Mouse (Mus musculus) E14TG2a.4 (cell line): ENCODE data around the gene Tnfrsf1a.
A peak's percentile ranks its signal among the peaks of the same experiment; 100 is the strongest.

Experiments used
- H3K27me3 ChIP-seq: 2 replicates; pipeline ENCODE4 v1.6.1; 2014; ENCODE audit warnings: low read length, control low read depth; ENCODE audit not compliant: insufficient read depth
- H3K36me3 ChIP-seq: 2 replicates; pipeline ENCODE4 v1.6.1; 2014; ENCODE audit warnings: low read length, control low read depth; ENCODE audit not compliant: insufficient read depth
- H3K4me1 ChIP-seq: replicated peaks from 2 replicates; pipeline ENCODE4 v1.6.1; 2014; ENCODE audit warnings: low read depth, low read length, control low read depth
- H3K4me3 ChIP-seq: replicated peaks from 2 replicates; pipeline ENCODE4 v1.5.1; 2014; ENCODE audit warnings: mild to moderate bottlenecking, low read length
- H3K9me3 ChIP-seq: 2 replicates; pipeline ENCODE4 v1.6.1; 2014; ENCODE audit warnings: low read length, control low read depth
- CTCF ChIP-seq: conservative IDR thresholded peaks from 2 replicates; pipeline ENCODE4 v1.5.1; 2014; ENCODE audit warnings: low read length
- NANOG ChIP-seq: IDR thresholded peaks from 2 replicates; pipeline ENCODE4 v1.6.1; 2014; ENCODE audit warnings: borderline replicate concordance, low read length, mixed read lengths
- POU5F1 ChIP-seq: IDR thresholded peaks from 2 replicates; pipeline ENCODE4 v1.6.1; 2014; ENCODE audit warnings: low read length, borderline replicate concordance

Tnfrsf1a gene

DNA sequence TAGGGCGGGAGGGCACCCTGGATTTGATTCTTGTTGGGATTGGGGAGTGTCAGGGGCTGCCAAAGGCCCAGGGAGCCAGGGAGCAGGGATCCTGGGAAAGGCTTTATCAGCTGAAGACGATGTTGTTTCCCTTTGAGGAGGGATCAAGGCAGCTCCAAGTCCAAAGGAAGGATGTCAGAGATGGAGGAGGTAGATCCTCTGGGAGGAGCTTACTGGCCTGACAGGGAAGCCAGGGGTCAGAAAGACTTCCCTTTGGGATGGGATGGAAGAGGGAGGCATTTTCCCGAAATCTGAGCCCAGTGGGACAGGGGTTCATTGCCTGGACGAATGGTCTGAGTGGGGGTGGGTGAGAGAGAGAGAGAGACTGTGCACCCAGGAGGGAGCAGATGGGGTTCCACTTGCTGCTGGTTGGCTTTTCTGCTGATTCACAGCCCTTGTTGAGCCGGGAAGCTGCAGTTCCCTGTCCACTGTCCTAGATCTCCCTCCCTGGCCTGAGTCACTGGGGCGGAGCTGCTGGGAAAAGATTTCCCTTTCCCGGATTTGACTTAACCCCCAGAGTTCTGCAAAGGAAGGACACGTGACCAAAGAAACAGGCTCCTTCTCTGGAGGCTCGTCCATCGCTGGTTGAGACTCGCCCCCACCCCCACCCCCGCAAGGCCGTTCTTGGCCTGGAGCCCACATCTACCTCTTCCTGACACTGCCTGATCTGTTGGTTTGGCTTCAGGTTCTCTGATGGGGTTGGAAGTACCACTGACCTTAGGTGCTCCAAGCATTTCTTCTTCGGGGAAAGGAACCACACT is 5.4 kb downstream of the Tnfrsf1a start:
- peaks cover 21% of the 10 kb centered on the region for H3K9me3 ChIP-seq
- H3K36me3 ChIP-seq = no peaks in the 10 kb centered on the region
- H3K4me1 ChIP-seq = peaks cover 86% of the 10 kb centered on the region
- TF ChIP-seq CTCF (no peak), POU5F1 (no peak), NANOG (no peak)
- peak overlapping the region; percentile 50 for H3K4me3 ChIP-seq
- H3K27me3 ChIP-seq = peaks cover 76% of the 10 kb centered on the region

DNA sequence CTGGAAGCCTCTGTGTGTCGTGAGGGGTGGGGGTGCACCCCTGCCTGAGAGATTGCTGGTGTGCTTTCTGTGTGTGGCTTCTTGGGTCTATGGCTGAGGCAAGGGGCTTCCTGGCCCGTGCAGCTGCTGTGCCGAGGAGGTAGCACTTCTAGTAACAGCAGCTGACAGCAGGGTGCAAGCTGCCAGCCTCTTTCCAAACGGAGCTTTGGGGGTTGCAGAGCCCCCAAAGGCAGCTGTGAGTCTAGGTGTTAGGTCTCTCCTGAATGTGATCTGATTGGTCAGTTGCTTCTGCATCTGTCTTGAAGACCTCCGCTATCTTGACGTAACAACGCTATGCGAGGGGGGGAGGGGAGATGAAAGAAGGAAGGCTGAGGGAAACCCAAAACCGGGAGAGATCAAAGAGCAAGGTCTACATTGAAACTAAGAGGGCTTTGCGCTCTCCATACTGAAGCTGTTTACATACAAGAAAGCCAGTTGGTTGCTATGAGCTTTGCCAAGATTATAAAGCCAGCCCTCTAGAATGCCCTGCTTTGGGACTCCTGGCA is 6.1 kb downstream of the Tnfrsf1a start:
- peak overlapping the region; percentile 50 for H3K4me3 ChIP-seq
- peaks cover 19% of the 10 kb centered on the region for H3K9me3 ChIP-seq
- peaks cover 85% of the 10 kb centered on the region for H3K4me1 ChIP-seq
- no peaks in the 10 kb centered on the region for H3K36me3 ChIP-seq
- peaks cover 69% of the 10 kb centered on the region for H3K27me3 ChIP-seq
- TF ChIP-seq POU5F1 = no peak
- no peak for TF ChIP-seq NANOG
- no peak for TF ChIP-seq CTCF

DNA sequence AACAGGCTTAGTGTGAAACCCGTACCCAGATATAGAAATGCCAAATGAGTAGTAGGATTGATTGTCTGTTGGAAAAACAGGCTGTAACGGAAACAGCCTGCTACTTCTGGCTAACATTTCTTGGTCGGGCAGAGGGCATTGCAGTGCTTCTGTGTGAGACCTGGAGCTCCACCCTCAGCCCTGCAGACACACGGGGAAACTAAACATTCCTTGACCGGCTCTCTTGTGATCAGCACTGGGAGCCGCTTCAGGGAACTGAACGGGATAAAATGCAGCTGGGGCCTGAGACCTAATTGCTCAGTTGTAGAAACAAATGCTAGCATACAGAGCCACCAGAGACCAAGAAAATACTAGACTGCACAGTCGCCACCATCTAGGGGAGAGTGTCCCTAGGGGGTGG is 7.1 kb downstream of the Tnfrsf1a start:
- Histone ChIP-seq H3K4me3 (no peak overlapping the region), H3K36me3 (no peaks in the 10 kb centered on the region), H3K9me3 (peaks cover 9% of the 10 kb centered on the region), H3K27me3 (peaks cover 72% of the 10 kb centered on the region), H3K4me1 (peaks cover 91% of the 10 kb centered on the region)
- no peak for TF ChIP-seq NANOG
- TF ChIP-seq POU5F1 = no peak
- no peak for TF ChIP-seq CTCF

DNA sequence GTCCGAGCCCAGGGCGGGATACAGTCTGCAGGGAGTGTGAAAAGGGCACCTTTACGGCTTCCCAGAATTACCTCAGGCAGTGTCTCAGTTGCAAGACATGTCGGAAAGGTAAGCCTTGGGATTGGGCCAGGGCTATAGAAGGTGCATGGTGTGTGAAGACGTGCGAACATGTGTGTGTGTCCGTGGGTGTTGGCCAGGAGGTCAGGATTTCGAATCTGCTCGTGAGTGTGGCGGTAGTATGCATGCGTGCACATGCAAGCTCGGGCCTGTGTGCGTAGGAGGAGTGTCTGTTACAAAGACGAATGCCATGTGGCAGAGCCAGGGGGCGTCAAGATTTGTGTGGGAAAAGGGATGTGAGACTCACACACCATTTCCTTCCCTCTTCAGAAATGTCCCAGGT is 8.2 kb downstream of the Tnfrsf1a start:
- peaks cover 98% of the 10 kb centered on the region for H3K4me1 ChIP-seq
- H3K9me3 ChIP-seq = peaks cover 5% of the 10 kb centered on the region; the same call in 1 of the 2 replicates
- H3K4me3 ChIP-seq = peak overlapping the region; percentile 2; the same call in 1 of the 2 replicates
- TF ChIP-seq POU5F1 = no peak
- no peak for TF ChIP-seq CTCF
- no peak for TF ChIP-seq NANOG
- H3K27me3 ChIP-seq = peaks cover 72% of the 10 kb centered on the region
- no peaks in the 10 kb centered on the region for H3K36me3 ChIP-seq

DNA sequence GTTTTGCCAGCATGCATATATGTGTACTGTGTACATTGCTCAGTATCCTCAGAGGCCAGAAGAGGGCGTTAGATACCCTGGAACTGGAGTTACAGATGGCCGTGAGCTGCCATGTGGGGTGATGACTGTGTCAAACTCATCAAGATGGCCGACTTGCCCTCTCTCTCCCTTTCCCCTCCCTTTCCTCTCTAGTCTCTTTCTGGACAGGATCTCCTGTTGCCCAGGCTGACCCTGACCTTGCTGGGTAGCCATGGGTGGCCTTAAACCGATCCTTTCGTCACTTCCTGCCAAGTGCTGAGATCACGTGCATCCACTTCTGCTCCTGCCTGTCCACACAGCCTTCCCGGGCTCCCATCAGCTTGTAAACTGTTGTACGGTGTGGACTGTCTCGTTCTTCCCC is 10.8 kb downstream of the Tnfrsf1a start:
- H3K9me3 ChIP-seq = peaks cover 5% of the 10 kb centered on the region; the same call in 1 of the 2 replicates
- no peaks in the 10 kb centered on the region for H3K36me3 ChIP-seq
- H3K27me3 ChIP-seq = peaks cover 78% of the 10 kb centered on the region
- no peak overlapping the region for H3K4me3 ChIP-seq
- TF ChIP-seq CTCF (peak; percentile 17; the same call in 1 of the 2 replicates), NANOG (no peak)
- peaks cover 99% of the 10 kb centered on the region for H3K4me1 ChIP-seq

DNA sequence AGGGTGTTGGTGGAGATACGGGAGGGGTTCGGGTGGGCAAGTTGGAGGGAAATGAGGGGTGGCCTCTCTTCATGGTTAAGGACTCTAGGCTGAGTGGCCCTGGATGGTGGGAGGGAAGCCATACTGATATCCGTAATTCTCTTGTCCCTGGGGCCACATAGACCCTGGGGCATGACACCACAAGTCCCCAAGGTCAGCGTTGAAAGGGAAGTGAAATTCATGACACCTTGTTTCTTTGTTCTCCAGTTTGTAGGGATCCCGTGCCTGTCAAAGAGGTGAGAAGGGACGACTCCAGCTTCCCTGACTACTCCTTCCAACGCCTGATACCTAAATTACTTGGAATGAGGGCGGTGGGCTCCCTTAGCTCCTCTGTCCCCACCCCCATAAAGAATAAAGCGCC is 11.7 kb downstream of the Tnfrsf1a start:
- Histone ChIP-seq H3K4me3 (peak overlapping the region; percentile 62; the same call in 1 of the 2 replicates), H3K9me3 (peaks cover 5% of the 10 kb centered on the region; the same call in 1 of the 2 replicates), H3K36me3 (no peaks in the 10 kb centered on the region), H3K27me3 (peaks cover 76% of the 10 kb centered on the region), H3K4me1 (peaks cover 96% of the 10 kb centered on the region)
- no peak for TF ChIP-seq CTCF
- no peak for TF ChIP-seq NANOG

DNA sequence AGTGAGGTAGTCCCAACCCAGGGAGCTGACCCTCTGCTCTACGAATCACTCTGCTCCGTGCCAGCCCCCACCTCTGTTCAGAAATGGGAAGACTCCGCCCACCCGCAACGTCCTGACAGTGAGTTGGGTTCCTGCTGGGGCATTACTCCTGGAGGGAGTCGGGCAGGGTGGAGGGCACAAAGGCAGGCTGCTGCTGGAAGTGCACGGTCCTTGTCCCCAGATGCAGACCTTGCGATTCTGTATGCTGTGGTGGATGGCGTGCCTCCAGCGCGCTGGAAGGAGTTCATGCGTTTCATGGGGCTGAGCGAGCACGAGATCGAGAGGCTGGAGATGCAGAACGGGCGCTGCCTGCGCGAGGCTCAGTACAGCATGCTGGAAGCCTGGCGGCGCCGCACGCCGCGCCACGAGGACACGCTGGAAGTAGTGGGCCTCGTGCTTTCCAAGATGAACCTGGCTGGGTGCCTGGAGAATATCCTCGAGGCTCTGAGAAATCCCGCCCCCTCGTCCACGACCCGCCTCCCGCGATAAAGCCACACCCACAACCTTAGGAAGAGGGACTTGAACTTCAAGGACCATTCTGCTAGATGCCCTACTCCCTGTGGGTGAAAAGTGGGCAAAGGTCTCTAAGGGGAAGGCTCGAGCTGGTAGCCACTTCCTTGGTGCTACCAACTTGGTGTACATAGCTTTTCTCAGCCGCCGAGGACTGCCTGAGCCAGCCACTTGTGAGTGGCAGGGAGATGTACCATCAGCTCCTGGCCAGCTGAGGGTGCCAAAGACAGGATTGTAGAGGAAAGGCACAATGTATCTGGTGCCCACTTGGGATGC is 12.5 kb downstream of the Tnfrsf1a start:
- Histone ChIP-seq H3K9me3 (peaks cover 5% of the 10 kb centered on the region; the same call in 1 of the 2 replicates), H3K4me3 (peak overlapping the region; percentile 62), H3K36me3 (no peaks in the 10 kb centered on the region), H3K4me1 (peaks cover 94% of the 10 kb centered on the region), H3K27me3 (peaks cover 75% of the 10 kb centered on the region)
- TF ChIP-seq NANOG (no peak), POU5F1 (no peak), CTCF (peak; percentile 37)

DNA sequence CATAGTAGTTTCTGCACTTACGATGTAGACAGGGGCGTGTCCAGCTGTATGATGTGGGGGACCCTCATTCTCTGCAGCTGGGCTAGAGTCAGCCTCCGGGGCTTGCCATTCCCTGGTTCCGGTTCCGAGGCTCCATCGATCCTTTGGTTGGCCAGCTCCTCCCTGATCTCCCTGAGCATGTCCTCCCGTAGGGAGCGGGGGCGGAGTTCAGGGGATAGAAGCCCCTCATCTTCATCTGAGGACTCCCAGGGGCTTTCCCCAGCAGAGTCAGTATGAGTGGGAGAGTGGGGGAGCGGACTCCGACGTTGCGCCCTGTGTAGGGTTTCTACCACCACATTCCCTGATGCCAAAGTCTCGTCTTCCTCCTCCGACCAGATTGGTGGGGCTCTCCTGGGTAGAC is 13.9 kb downstream of the Tnfrsf1a start:
- peaks cover 5% of the 10 kb centered on the region; the same call in 1 of the 2 replicates for H3K9me3 ChIP-seq
- H3K4me3 ChIP-seq = peak overlapping the region; percentile 61
- TF ChIP-seq POU5F1 (no peak), NANOG (no peak), CTCF (no peak)
- peaks cover 65% of the 10 kb centered on the region for H3K27me3 ChIP-seq
- no peaks in the 10 kb centered on the region for H3K36me3 ChIP-seq
- peaks cover 92% of the 10 kb centered on the region for H3K4me1 ChIP-seq
